Mouse (Mus musculus): ENCODE results near the gene Tmtc2. TPM values are rescaled to one million over a fixed set of nuclear protein-coding genes. Genes with fewer than 3 reads are reported as not detected.

Tmtc2 gene
- polyA plus RNA-seq, 1 experiment, result 0.55 TPM

- Histone ChIP-seq H3K27me3 (ENCODE audit: control insufficient read depth, insufficient read depth, low read length) (no peaks in the 10 kb centered on the region), H3K4me3 (ENCODE audit: extremely low read depth, insufficient read depth, insufficient read length) (no peak overlapping the region), H3K27ac (ENCODE audit: insufficient read depth, low read length) (no peak overlapping the region), H3K4me1 (ENCODE audit: control insufficient read depth, insufficient read depth, insufficient read length) (no peaks in the 10 kb centered on the region), H3K36me3 (ENCODE audit: control insufficient read depth, insufficient read depth, low read length) (no peaks in the 10 kb centered on the region)
- no peak for TF ChIP-seq POLR2A (IDR thresholded peaks at IDR 0.05; ENCODE audit: low read depth, low read length)
- no peak for TF ChIP-seq CTCF (IDR thresholded peaks at IDR 0.05; ENCODE audit: extremely low read depth, insufficient read depth, insufficient read length, insufficient replicate concordance)
- 50% methylated on average over 2 of the region's 2 CpGs for whole genome bisulfite sequencing
- no peak for DNase-seq (ENCODE audit: low read depth in 1 of 2, low spot score in 2 of 2)
Observed at GRCm38 (mm10) chr10:105548040-105548439, 26.2 kb downstream of the Tmtc2 start.

GRCm38 (mm10) chr10:105544004-105545003 is 29.9 kb downstream of the Tmtc2 start:
- Histone ChIP-seq H3K36me3 (ENCODE audit: control insufficient read depth, insufficient read depth, low read length) (no peaks in the 10 kb centered on the region), H3K4me1 (ENCODE audit: control insufficient read depth, insufficient read depth, insufficient read length) (no peaks in the 10 kb centered on the region), H3K27ac (ENCODE audit: insufficient read depth, low read length) (no peak overlapping the region), H3K27me3 (ENCODE audit: control insufficient read depth, insufficient read depth, low read length) (no peaks in the 10 kb centered on the region), H3K4me3 (ENCODE audit: extremely low read depth, insufficient read depth, insufficient read length) (no peak overlapping the region)
- no peak for DNase-seq (ENCODE audit: low read depth in 1 of 2, low spot score in 2 of 2)
- TF ChIP-seq CTCF (IDR thresholded peaks at IDR 0.05; ENCODE audit: extremely low read depth, insufficient read depth, insufficient read length, insufficient replicate concordance), result no peak
- no peak for TF ChIP-seq POLR2A (IDR thresholded peaks at IDR 0.05; ENCODE audit: low read depth, low read length)
- 84% methylated on average over 2 of the region's 2 CpGs for whole genome bisulfite sequencing

GRCm38 (mm10) chr10:105542081-105542480 is 32.2 kb downstream of the Tmtc2 start:
- H3K27ac ChIP-seq (ENCODE audit: insufficient read depth, low read length), result no peak overlapping the region
- H3K36me3 ChIP-seq (ENCODE audit: control insufficient read depth, insufficient read depth, low read length), result no peaks in the 10 kb centered on the region
- no peak for DNase-seq (ENCODE audit: low read depth in 1 of 2, low spot score in 2 of 2)
- 89% methylated on average over 6 of the region's 6 CpGs for WGBS
- H3K27me3 ChIP-seq (ENCODE audit: control insufficient read depth, insufficient read depth, low read length), result no peaks in the 10 kb centered on the region
- no peak overlapping the region for H3K4me3 ChIP-seq (ENCODE audit: extremely low read depth, insufficient read depth, insufficient read length)
- TF ChIP-seq POLR2A (IDR thresholded peaks at IDR 0.05; ENCODE audit: low read depth, low read length), result no peak
- H3K4me1 ChIP-seq (ENCODE audit: control insufficient read depth, insufficient read depth, insufficient read length), result no peaks in the 10 kb centered on the region

GRCm38 (mm10) chr10:105539697-105540096 is 34.6 kb downstream of the Tmtc2 start:
- Histone ChIP-seq H3K27me3 (ENCODE audit: control insufficient read depth, insufficient read depth, low read length) (no peaks in the 10 kb centered on the region), H3K27ac (ENCODE audit: insufficient read depth, low read length) (no peak overlapping the region), H3K4me1 (ENCODE audit: control insufficient read depth, insufficient read depth, insufficient read length) (no peaks in the 10 kb centered on the region), H3K36me3 (ENCODE audit: control insufficient read depth, insufficient read depth, low read length) (no peaks in the 10 kb centered on the region), H3K4me3 (ENCODE audit: extremely low read depth, insufficient read depth, insufficient read length) (no peak overlapping the region)
- DNase-seq (ENCODE audit: low read depth in 1 of 2, low spot score in 2 of 2), result no peak
- TF ChIP-seq CTCF (IDR thresholded peaks at IDR 0.05; ENCODE audit: extremely low read depth, insufficient read depth, insufficient read length, insufficient replicate concordance) (no peak), POLR2A (IDR thresholded peaks at IDR 0.05; ENCODE audit: low read depth, low read length) (no peak)
- WGBS, result 90% methylated on average over 5 of the region's 5 CpGs

GRCm38 (mm10) chr10:105536910-105537309 is 37.3 kb downstream of the Tmtc2 start:
- WGBS, result 85% methylated on average over 4 of the region's 4 CpGs
- H3K36me3 ChIP-seq (ENCODE audit: control insufficient read depth, insufficient read depth, low read length), result no peaks in the 10 kb centered on the region
- no peak overlapping the region for H3K27ac ChIP-seq (ENCODE audit: insufficient read depth, low read length)
- TF ChIP-seq POLR2A (IDR thresholded peaks at IDR 0.05; ENCODE audit: low read depth, low read length) (no peak), CTCF (IDR thresholded peaks at IDR 0.05; ENCODE audit: extremely low read depth, insufficient read depth, insufficient read length, insufficient replicate concordance) (no peak)
- no peak overlapping the region for H3K4me3 ChIP-seq (ENCODE audit: extremely low read depth, insufficient read depth, insufficient read length)
- no peak for DNase-seq (ENCODE audit: low read depth in 1 of 2, low spot score in 2 of 2)
- H3K4me1 ChIP-seq (ENCODE audit: control insufficient read depth, insufficient read depth, insufficient read length), result no peaks in the 10 kb centered on the region
- no peaks in the 10 kb centered on the region for H3K27me3 ChIP-seq (ENCODE audit: control insufficient read depth, insufficient read depth, low read length)

- Histone ChIP-seq H3K4me3 (ENCODE audit: extremely low read depth, insufficient read depth, insufficient read length) (no peak overlapping the region), H3K27me3 (ENCODE audit: control insufficient read depth, insufficient read depth, low read length) (no peaks in the 10 kb centered on the region), H3K36me3 (ENCODE audit: control insufficient read depth, insufficient read depth, low read length) (no peaks in the 10 kb centered on the region), H3K27ac (ENCODE audit: insufficient read depth, low read length) (no peak overlapping the region), H3K4me1 (ENCODE audit: control insufficient read depth, insufficient read depth, insufficient read length) (no peaks in the 10 kb centered on the region)
- TF ChIP-seq CTCF (IDR thresholded peaks at IDR 0.05; ENCODE audit: extremely low read depth, insufficient read depth, insufficient read length, insufficient replicate concordance), result no peak
- no peak for TF ChIP-seq POLR2A (IDR thresholded peaks at IDR 0.05; ENCODE audit: low read depth, low read length)
- DNase-seq (ENCODE audit: low read depth in 1 of 2, low spot score in 2 of 2), result no peak
Observed at GRCm38 (mm10) chr10:105535848-105536247, 38.4 kb downstream of the Tmtc2 start.

- 94% methylated on average over 7 of the region's 7 CpGs for WGBS
- no peak for TF ChIP-seq CTCF (IDR thresholded peaks at IDR 0.05; ENCODE audit: extremely low read depth, insufficient read depth, insufficient read length, insufficient replicate concordance)
- no peak for TF ChIP-seq POLR2A (IDR thresholded peaks at IDR 0.05; ENCODE audit: low read depth, low read length)
Observed at GRCm38 (mm10) chr10:105532747-105533146, 41.5 kb downstream of the Tmtc2 start.

More at GRCm38 (mm10) chr10:105532747-105533146, 41.5 kb downstream of the Tmtc2 start:
- Histone ChIP-seq H3K4me1 (ENCODE audit: control insufficient read depth, insufficient read depth, insufficient read length) (no peaks in the 10 kb centered on the region), H3K36me3 (ENCODE audit: control insufficient read depth, insufficient read depth, low read length) (no peaks in the 10 kb centered on the region), H3K4me3 (ENCODE audit: extremely low read depth, insufficient read depth, insufficient read length) (no peak overlapping the region), H3K27ac (ENCODE audit: insufficient read depth, low read length) (no peak overlapping the region), H3K27me3 (ENCODE audit: control insufficient read depth, insufficient read depth, low read length) (no peaks in the 10 kb centered on the region)
- DNase-seq (ENCODE audit: low read depth in 1 of 2, low spot score in 2 of 2), result no peak

Measured in spleen, adult 2 months (tissue).